Mouse (Mus musculus): Measurements from ENCODE around the gene Bbof1.

Gene Bbof1

DNA sequence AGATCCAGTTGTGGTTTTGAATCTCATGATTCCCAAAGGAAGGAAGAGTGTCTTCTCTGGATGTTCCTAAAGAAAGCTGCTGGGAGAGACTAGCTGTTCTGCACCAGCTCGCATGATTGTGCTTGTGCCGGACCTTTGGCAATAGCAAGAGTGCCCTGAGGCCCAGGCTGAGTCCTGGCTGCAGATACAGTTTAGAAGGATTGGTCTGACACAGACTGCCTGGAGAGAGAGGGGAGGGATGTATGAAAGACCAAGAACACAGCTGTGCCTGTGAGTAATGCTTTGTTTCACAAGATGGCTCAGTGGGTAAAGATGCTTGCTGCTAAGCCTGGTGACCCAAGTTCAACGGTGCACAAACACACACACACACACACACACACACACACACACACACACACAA is 54.0 kb downstream of the Bbof1 start:
- no peak for DNase-seq (ENCODE audit: low spot score in 2 of 2)

- peak in 1 of 2 experiments; percentile 29 for DNase-seq (ENCODE audit: low spot score in 2 of 2)
Measured at GRCm38 (mm10) chr12:84468701-84469100, 59.8 kb downstream of the Bbof1 start.

- DNase-seq (ENCODE audit: low spot score in 2 of 2) = no peak
Measured at GRCm38 (mm10) chr12:84478937-84479336, 70.1 kb downstream of the Bbof1 start.

- DNase-seq (ENCODE audit: low spot score in 2 of 2) = no peak
Measured at GRCm38 (mm10) chr12:84481251-84481650, 72.4 kb downstream of the Bbof1 start.

GRCm38 (mm10) chr12:84482778-84483585 is 74.1 kb downstream of the Bbof1 start:
- no peak for DNase-seq (ENCODE audit: low spot score in 2 of 2)

- no peak for DNase-seq (ENCODE audit: low spot score in 2 of 2)
Measured at GRCm38 (mm10) chr12:84487324-84488056, 78.6 kb downstream of the Bbof1 start.

Data from spleen, postnatal 36 days (tissue).